13 mouse cellular contexts compared by ENCODE assay signal in the genomic region with DNA sequence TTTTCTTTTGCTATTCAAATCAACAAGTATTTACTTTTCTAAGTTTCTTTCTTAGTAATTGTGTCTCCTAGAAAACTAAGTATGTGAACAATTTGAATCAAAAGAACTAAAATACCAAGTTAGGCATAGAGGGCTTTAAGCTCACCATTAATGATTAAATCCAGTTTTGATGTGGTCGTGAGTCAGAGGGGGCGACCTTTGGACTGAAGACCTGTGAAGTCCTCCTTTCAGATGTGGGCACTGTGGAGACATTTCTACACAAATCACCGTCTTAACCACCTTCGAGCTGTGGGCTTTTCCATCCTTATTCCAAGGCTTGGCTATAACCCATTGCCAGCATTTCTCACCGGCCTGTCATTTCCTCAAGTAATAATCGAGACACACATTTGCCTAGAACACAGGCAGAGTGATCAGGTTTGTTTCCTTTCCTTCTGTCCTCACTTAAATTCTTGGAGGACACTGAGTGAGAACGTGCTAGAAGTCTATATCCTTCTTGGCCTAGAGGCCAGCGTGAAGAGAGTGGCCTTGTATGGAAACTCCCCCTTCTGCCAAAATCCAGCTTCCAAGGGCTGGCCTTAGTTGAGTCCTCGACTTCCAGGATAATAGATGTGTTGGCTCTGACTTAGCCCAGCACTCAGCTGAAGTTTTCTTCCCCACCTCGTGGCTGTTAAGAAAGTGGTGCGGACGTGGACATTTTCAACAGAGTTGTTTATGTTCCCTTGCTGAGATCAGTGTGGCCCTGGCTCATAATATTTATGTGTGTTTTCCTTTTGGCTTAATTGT. TPM values are rescaled to one million over a fixed set of nuclear protein-coding genes. Genes with fewer than 3 reads are reported as not detected.
A peak's percentile ranks its signal among the peaks of the same experiment; 100 is the strongest.
DNase-seq lines count a peak whose midpoint lies in the region; TF ChIP-seq lines count a peak whose summit lies in the region.
"Had no signal": no experiment of that assay in that cellular context is flagged by ENCODE, and none has a peak within 500 bp of the region (broad histone marks: within the 10 kb centered on the region; RNA-seq: fewer than 3 reads in every experiment).

No protein-coding gene starts in this region.

- peak; percentile 38 for DNase-seq in adrenal gland, adult 8-10 months
- no peak for DNase-seq in adrenal gland, postnatal 4 days (ENCODE audit: low spot score in 2 of 2)
- DNase-seq in lung, adult 18-20 months, result peak; percentile 54 to 71
- no peak for DNase-seq in lung, adult 2 months
- DNase-seq in kidney, postnatal 25 days, result peak; percentile 73 to 83
- DNase-seq in B cell, adult 2 months, result no peak
- no peak for DNase-seq in frontal cortex, postnatal 36 days (ENCODE audit: low spot score in 2 of 2)
- DNase-seq: gastrocnemius, postnatal 25 days; heart, postnatal 14 days had no signal

- H3K27ac ChIP-seq in small intestine, adult 2 months (ENCODE audit: insufficient read depth, low read depth, low read length), result peak overlapping the region; percentile 61; the same call in 1 of the 2 replicates
- H3K27ac ChIP-seq: neural tube, embryonic 15.5 days had no signal

- H3K36me3 ChIP-seq in small intestine, adult 2 months (ENCODE audit: control insufficient read depth, insufficient read depth, low read length), result no peaks in the 10 kb centered on the region
- H3K36me3 ChIP-seq: neural tube, embryonic 15.5 days had no signal

- TF ChIP-seq POLR2A in lung, adult 2 months (IDR thresholded peaks at IDR 0.05; ENCODE audit: borderline replicate concordance, extremely low read depth, low read depth, low read length), result no peak
- no peak for TF ChIP-seq POLR2A in small intestine, adult 2 months (IDR thresholded peaks at IDR 0.05; ENCODE audit: low read depth, low read length)

- WGBS in lung, adult 2 months, result 50% methylated on average over 12 of the region's 12 CpGs
- 60% methylated on average over 12 of the region's 12 CpGs for WGBS in small intestine, adult 2 months

- H3K4me1 ChIP-seq in lung, adult 2 months (ENCODE audit: control insufficient read depth, insufficient read depth, low read length), result 0 out of 2 replicates have a peak, but pooled peaks cover 2% of the 10 kb centered on the region
- no peaks in the 10 kb centered on the region for H3K4me1 ChIP-seq in small intestine, adult 2 months (ENCODE audit: control insufficient read depth, insufficient read depth, insufficient read length, low read length)
- H3K4me1 ChIP-seq: megakaryocyte, embryonic 14.5 days; neural tube, embryonic 15.5 days had no signal

- no peak overlapping the region for H3K4me3 ChIP-seq in lung, adult 2 months (replicated peaks; ENCODE audit: extremely low read depth, low read depth, low read length)
- no peak overlapping the region for H3K4me3 ChIP-seq in small intestine, adult 2 months (ENCODE audit: low read depth, low read length)
- H3K4me3 ChIP-seq: megakaryocyte, embryonic 14.5 days; neural tube, embryonic 15.5 days had no signal

- no peak for TF ChIP-seq CTCF in lung, adult 2 months (IDR thresholded peaks at IDR 0.05; ENCODE audit: insufficient read depth, low read length)
- no peak for TF ChIP-seq CTCF in small intestine, adult 2 months (IDR thresholded peaks at IDR 0.05; ENCODE audit: extremely low read depth, insufficient read length, insufficient replicate concordance, low read depth, low read length)

- no peaks in the 10 kb centered on the region for H3K27me3 ChIP-seq in small intestine, adult 2 months (ENCODE audit: control insufficient read depth, insufficient read depth, low read length)
- H3K27me3 ChIP-seq: megakaryocyte, embryonic 14.5 days; neural tube, embryonic 15.5 days had no signal

RNA-seq across cellular contexts. Expression of a gene that starts 54.8 kb away (rescaled TPM):
- 10 to 100 TPM; 40.5 to 66.0 (median 57.0) TPM for total RNA-seq in adrenal gland, adult 8-10 months (2022)
- total RNA-seq in adrenal gland, postnatal 4 days (2021), result 10 to 100 TPM; 35.0 to 35.5 TPM
- 75.4 and 83.5 TPM in 2 replicates for polyA plus RNA-seq in lung, adult 2 months (2012; rRNA removed)
- 1.4 and 2.3 TPM in 2 replicates for polyA plus RNA-seq in small intestine, adult 2 months (2012; rRNA removed)
- total RNA-seq: monocyte, adult 5-6 weeks had no signal

Comparison
In these comparisons a context has a peak if more than half of its experiments do, and no peak if none do; other contexts are left out.
1. DNase-seq: peak in adrenal gland, adult 8-10 months (single experiment), lung, adult 18-20 months (2 of 2) and kidney, postnatal 25 days (2 of 2); none in adrenal gland, postnatal 4 days (0 of 2), lung, adult 2 months (single experiment), B cell, adult 2 months (0 of 2) and frontal cortex, postnatal 36 days (0 of 2).